Mouse (Mus musculus) spleen, adult 2 months (tissue): ENCODE data around the gene Endou.

Experiments used
- CTCF ChIP-seq: fragments of 200-500 bp; IDR thresholded peaks from 2 replicates; pipeline ENCODE4 v1.5.1; 2011; ENCODE audit warnings: mild to moderate bottlenecking, inconsistent platforms; ENCODE audit not compliant: insufficient read depth, insufficient read length, insufficient replicate concordance; ENCODE audit errors: extremely low read depth
- POLR2A ChIP-seq: fragments of 200-500 bp; IDR thresholded peaks from 2 replicates; pipeline ENCODE4 v1.6.1; 2011; ENCODE audit warnings: low read depth, low read length, inconsistent platforms

GRCm38 (mm10) chr15:97684118-97684517 lies 47.0 kb downstream of the Endou start:
- TF ChIP-seq CTCF, result no peak
- no peak for TF ChIP-seq POLR2A
